Mouse (Mus musculus): Measurements from ENCODE around the gene Snrpd3. TPM values are rescaled to one million over a fixed set of nuclear protein-coding genes. Genes with fewer than 3 reads are reported as not detected.

Snrpd3 gene
- total and polyA plus RNA-seq, 2 experiments from 2014 or later: 24.4 to 144 TPM

GRCm38 (mm10) chr10:75531532-75532090 lies 14.3 kb downstream of the Snrpd3 start:
- Histone ChIP-seq H3K4me3 (ENCODE audit: low read depth, low read length) (no peak overlapping the region), H3K4me1 (ENCODE audit: insufficient read depth) (no peaks in the 10 kb centered on the region), H3K4me2 (ENCODE audit: low read depth) (no peak overlapping the region), H3K9me3 (ENCODE audit: low read length) (no peaks in the 10 kb centered on the region), H3K27me3 (ENCODE audit: insufficient read depth, low read length) (no peaks in the 10 kb centered on the region), H3K27ac (ENCODE audit: low read depth, low read length) (no peak overlapping the region), H3K36me3 (ENCODE audit: insufficient read depth) (peaks cover 36% of the 10 kb centered on the region), H3K9ac (no peak overlapping the region)
- TF ChIP-seq CTCF (IDR thresholded peaks at IDR 0.05; ENCODE audit: low read depth): no peak
- DNase-seq: no peak
- ATAC-seq: no peak
- 89% methylated on average over 9 of the region's 9 CpGs for WGBS

GRCm38 (mm10) chr10:75534216-75534615 lies 16.9 kb downstream of the Snrpd3 start:
- H3K9ac ChIP-seq: no peak overlapping the region
- H3K9me3 ChIP-seq (ENCODE audit: low read length): no peaks in the 10 kb centered on the region
- ATAC-seq (no peak), DNase-seq (no peak)
- no peak for TF ChIP-seq CTCF (IDR thresholded peaks at IDR 0.05; ENCODE audit: low read depth)
- no peaks in the 10 kb centered on the region for H3K4me1 ChIP-seq (ENCODE audit: insufficient read depth)
- no peak overlapping the region for H3K27ac ChIP-seq (ENCODE audit: low read depth, low read length)
- H3K4me2 ChIP-seq (ENCODE audit: low read depth): no peak overlapping the region
- H3K4me3 ChIP-seq (ENCODE audit: low read depth, low read length): no peak overlapping the region
- H3K27me3 ChIP-seq (ENCODE audit: insufficient read depth, low read length): no peaks in the 10 kb centered on the region
- peaks cover 36% of the 10 kb centered on the region for H3K36me3 ChIP-seq (ENCODE audit: insufficient read depth)
- 92% methylated on average over 8 of the region's 8 CpGs for WGBS

GRCm38 (mm10) chr10:75534934-75535333 lies 17.6 kb downstream of the Snrpd3 start:
- H3K27ac ChIP-seq (ENCODE audit: low read depth, low read length): no peak overlapping the region
- DNase-seq: no peak
- H3K4me2 ChIP-seq (ENCODE audit: low read depth): no peak overlapping the region
- peaks cover 36% of the 10 kb centered on the region for H3K36me3 ChIP-seq (ENCODE audit: insufficient read depth)
- H3K4me1 ChIP-seq (ENCODE audit: insufficient read depth): no peaks in the 10 kb centered on the region
- 80% methylated on average over 8 of the region's 8 CpGs for WGBS
- H3K9me3 ChIP-seq (ENCODE audit: low read length): no peaks in the 10 kb centered on the region
- no peak for ATAC-seq
- H3K4me3 ChIP-seq (ENCODE audit: low read depth, low read length): no peak overlapping the region
- H3K9ac ChIP-seq: no peak overlapping the region
- H3K27me3 ChIP-seq (ENCODE audit: insufficient read depth, low read length): no peaks in the 10 kb centered on the region
- no peak for TF ChIP-seq CTCF (IDR thresholded peaks at IDR 0.05; ENCODE audit: low read depth)

- Histone ChIP-seq H3K4me3 (ENCODE audit: low read depth, low read length) (no peak overlapping the region), H3K27me3 (ENCODE audit: insufficient read depth, low read length) (no peaks in the 10 kb centered on the region), H3K27ac (ENCODE audit: low read depth, low read length) (no peak overlapping the region), H3K4me2 (ENCODE audit: low read depth) (no peak overlapping the region), H3K9me3 (ENCODE audit: low read length) (no peaks in the 10 kb centered on the region), H3K4me1 (ENCODE audit: insufficient read depth) (no peaks in the 10 kb centered on the region), H3K36me3 (ENCODE audit: insufficient read depth) (peaks cover 36% of the 10 kb centered on the region), H3K9ac (no peak overlapping the region)
- ATAC-seq (no peak), DNase-seq (no peak)
- WGBS: 72% methylated on average over 2 of the region's 2 CpGs
- no peak for TF ChIP-seq CTCF (IDR thresholded peaks at IDR 0.05; ENCODE audit: low read depth)
Measured at GRCm38 (mm10) chr10:75535423-75535822, 18.1 kb downstream of the Snrpd3 start.

GRCm38 (mm10) chr10:75536123-75536522 lies 18.8 kb downstream of the Snrpd3 start:
- TF ChIP-seq CTCF (IDR thresholded peaks at IDR 0.05; ENCODE audit: low read depth): no peak
- no peak for DNase-seq
- no peak for ATAC-seq
- Histone ChIP-seq H3K4me3 (ENCODE audit: low read depth, low read length) (no peak overlapping the region), H3K9me3 (ENCODE audit: low read length) (no peaks in the 10 kb centered on the region), H3K36me3 (ENCODE audit: insufficient read depth) (peaks cover 36% of the 10 kb centered on the region), H3K4me1 (ENCODE audit: insufficient read depth) (no peaks in the 10 kb centered on the region), H3K4me2 (ENCODE audit: low read depth) (no peak overlapping the region), H3K9ac (no peak overlapping the region), H3K27me3 (ENCODE audit: insufficient read depth, low read length) (no peaks in the 10 kb centered on the region), H3K27ac (ENCODE audit: low read depth, low read length) (no peak overlapping the region)
- 86% methylated on average over 5 of the region's 5 CpGs for WGBS

- no peak overlapping the region for H3K9ac ChIP-seq
- H3K4me3 ChIP-seq (ENCODE audit: low read depth, low read length): no peak overlapping the region
- ATAC-seq: no peak
- DNase-seq: no peak
- H3K27me3 ChIP-seq (ENCODE audit: insufficient read depth, low read length): no peaks in the 10 kb centered on the region
- no peak for TF ChIP-seq CTCF (IDR thresholded peaks at IDR 0.05; ENCODE audit: low read depth)
- no peaks in the 10 kb centered on the region for H3K4me1 ChIP-seq (ENCODE audit: insufficient read depth)
- no peak overlapping the region for H3K4me2 ChIP-seq (ENCODE audit: low read depth)
- 67% methylated on average over 7 of the region's 7 CpGs for WGBS
- H3K36me3 ChIP-seq (ENCODE audit: insufficient read depth): peaks cover 4% of the 10 kb centered on the region; the same call in 1 of the 2 replicates
- H3K27ac ChIP-seq (ENCODE audit: low read depth, low read length): no peak overlapping the region
- 0 out of 2 replicates have a peak, but pooled peaks cover 7% of the 10 kb centered on the region for H3K9me3 ChIP-seq (ENCODE audit: low read length)
Measured at GRCm38 (mm10) chr10:75547901-75548300, 30.6 kb downstream of the Snrpd3 start.

GRCm38 (mm10) chr10:75548486-75548885 lies 31.1 kb downstream of the Snrpd3 start:
- TF ChIP-seq CTCF (IDR thresholded peaks at IDR 0.05; ENCODE audit: low read depth): no peak
- H3K4me3 ChIP-seq (ENCODE audit: low read depth, low read length): no peak overlapping the region
- no peaks in the 10 kb centered on the region for H3K27me3 ChIP-seq (ENCODE audit: insufficient read depth, low read length)
- no peak for DNase-seq
- H3K9me3 ChIP-seq (ENCODE audit: low read length): 0 out of 2 replicates have a peak, but pooled peaks cover 7% of the 10 kb centered on the region
- no peak overlapping the region for H3K4me2 ChIP-seq (ENCODE audit: low read depth)
- no peak overlapping the region for H3K9ac ChIP-seq
- H3K27ac ChIP-seq (ENCODE audit: low read depth, low read length): no peak overlapping the region
- H3K4me1 ChIP-seq (ENCODE audit: insufficient read depth): no peaks in the 10 kb centered on the region
- 32% methylated on average over 14 of the region's 14 CpGs for WGBS
- peak; percentile 64 for ATAC-seq
- peaks cover 8% of the 10 kb centered on the region for H3K36me3 ChIP-seq (ENCODE audit: insufficient read depth)
